Comparison of ENCODE assay signal across 8 mouse cellular contexts in genomic region chr19:23447221-23447987, GRCm38 (mm10). TPM values are rescaled to one million over a fixed set of nuclear protein-coding genes. Genes with fewer than 3 reads are reported as not detected.
DNase-seq lines count a peak whose midpoint lies in the region; ATAC-seq and TF ChIP-seq lines count a peak whose summit lies in the region.

No protein-coding gene starts in this region.

- no peaks in the 10 kb centered on the region for H3K9me3 ChIP-seq in limb, embryonic 13.5 days
- H3K9me3 ChIP-seq in midbrain, embryonic 10.5 days (replicated peaks), result no peaks in the 10 kb centered on the region
- no peaks in the 10 kb centered on the region for H3K9me3 ChIP-seq in stomach, postnatal 0 days (ENCODE audit: control insufficient read depth, low read length)

- H3K4me1 ChIP-seq in bone marrow, adult 2 months (ENCODE audit: control insufficient read depth, insufficient read depth, low read length), result no peaks in the 10 kb centered on the region; the same call in 1 of the 2 replicates
- H3K4me1 ChIP-seq in embryonic fibroblast, embryonic 13.5 days (ENCODE audit: control insufficient read depth, insufficient read depth, low read length), result peaks cover 4% of the 10 kb centered on the region
- peaks cover 24% of the 10 kb centered on the region for H3K4me1 ChIP-seq in limb, embryonic 13.5 days
- peaks cover 24% of the 10 kb centered on the region for H3K4me1 ChIP-seq in midbrain, embryonic 10.5 days
- no peaks in the 10 kb centered on the region; the same call in 1 of the 2 replicates for H3K4me1 ChIP-seq in stomach, postnatal 0 days (replicated peaks; ENCODE audit: control insufficient read depth, insufficient read depth)

- H3K36me3 ChIP-seq in limb, embryonic 13.5 days, result no peaks in the 10 kb centered on the region
- H3K36me3 ChIP-seq in midbrain, embryonic 10.5 days, result no peaks in the 10 kb centered on the region
- H3K36me3 ChIP-seq in stomach, postnatal 0 days (ENCODE audit: control insufficient read depth, insufficient read depth, low read length), result no peaks in the 10 kb centered on the region

- whole genome bisulfite sequencing in bone marrow, adult 2 months, result 1% methylated on average over 23 of the region's 23 CpGs
- WGBS in limb, embryonic 13.5 days, result 3% methylated on average over 23 of the region's 23 CpGs
- under 1% methylated on average over 23 of the region's 23 CpGs for WGBS in midbrain, embryonic 10.5 days
- WGBS in stomach, postnatal 0 days, result 4% methylated on average over 23 of the region's 23 CpGs

- H3K27me3 ChIP-seq in limb, embryonic 13.5 days, result 0 out of 2 replicates have a peak, but pooled peaks cover 3% of the 10 kb centered on the region
- H3K27me3 ChIP-seq in midbrain, embryonic 10.5 days (ENCODE audit: low read depth, poor library complexity, severe bottlenecking), result peaks cover 36% of the 10 kb centered on the region
- H3K27me3 ChIP-seq in stomach, postnatal 0 days (ENCODE audit: control insufficient read depth, insufficient read depth, low read length), result no peaks in the 10 kb centered on the region

- peak overlapping the region; percentile 65 for H3K9ac ChIP-seq in limb, embryonic 13.5 days
- H3K9ac ChIP-seq in stomach, postnatal 0 days (ENCODE audit: low read length), result peak overlapping the region; percentile 66

- H3K4me3 ChIP-seq in bone marrow, adult 2 months (replicated peaks; ENCODE audit: control insufficient read depth, low read depth, low read length), result peak overlapping the region; percentile 56
- H3K4me3 ChIP-seq in embryonic fibroblast, embryonic 13.5 days (ENCODE audit: insufficient read depth, low read length), result peak overlapping the region; percentile 50
- peak overlapping the region; percentile 50 for H3K4me3 ChIP-seq in limb, embryonic 13.5 days
- H3K4me3 ChIP-seq in midbrain, embryonic 10.5 days, result peak overlapping the region; percentile 63
- peak overlapping the region; percentile 52 for H3K4me3 ChIP-seq in stomach, postnatal 0 days (ENCODE audit: low read depth, low read length)

- intact Hi-C loops in heart, postnatal 25 days (cut with DNase I), result no loop called here
- intact Hi-C loops in heart, postnatal 14 days (cut with DNase I), result loop anchor here (5.0 kb wide), 1 partner anchor 75 kb away; no protein-coding TSS in a partner anchor

- TF ChIP-seq EP300 in stomach, postnatal 0 days (optimal IDR thresholded peaks at IDR 0.05), result no peak

- peak; percentile 19; the same call in 1 of the 2 replicates for TF ChIP-seq CTCF in bone marrow, adult 2 months (IDR thresholded peaks at IDR 0.05; ENCODE audit: control insufficient read depth, insufficient read depth, low read length)
- TF ChIP-seq CTCF in embryonic fibroblast, embryonic 13.5 days (IDR thresholded peaks at IDR 0.05; ENCODE audit: borderline replicate concordance, insufficient read depth, low read length), result peak; percentile 29; the same call in 1 of the 2 replicates
- TF ChIP-seq CTCF in stomach, postnatal 0 days (IDR thresholded peaks at IDR 0.05; ENCODE audit: low read depth), result peak; percentile 50

- no peak overlapping the region; the same call in 1 of the 2 replicates for H3K27ac ChIP-seq in bone marrow, adult 2 months (ENCODE audit: control insufficient read depth, insufficient read depth, low read depth, low read length, poor library complexity)
- no peak overlapping the region for H3K27ac ChIP-seq in embryonic fibroblast, embryonic 13.5 days (ENCODE audit: insufficient read depth, low read length)
- no peak overlapping the region for H3K27ac ChIP-seq in limb, embryonic 13.5 days
- peak overlapping the region; percentile 72 for H3K27ac ChIP-seq in midbrain, embryonic 10.5 days (replicated peaks)
- H3K27ac ChIP-seq in stomach, postnatal 0 days (replicated peaks), result peak overlapping the region; percentile 65; the same call in 1 of the 2 replicates

- peak; percentile 45 for ATAC-seq in limb, embryonic 13.5 days (ENCODE audit: low FRiP score, low read depth)
- ATAC-seq in stomach, postnatal 0 days (ENCODE audit: low FRiP score, low TSS enrichment), result peak; percentile 38

- peak; percentile 92 for DNase-seq in heart, adult 11 months
- DNase-seq in heart, postnatal 25 days (ENCODE audit: low spot score), result no peak
- peak; percentile 10 to 31 for DNase-seq in heart, postnatal 14 days
- peak; percentile 59 for DNase-seq in midbrain, embryonic 10.5 days (ENCODE audit: low spot score)
- peak; percentile 40 for DNase-seq in stomach, postnatal 0 days (ENCODE audit: low spot score)

- no peak for TF ChIP-seq POLR2A in bone marrow, adult 2 months (IDR thresholded peaks at IDR 0.05; ENCODE audit: borderline replicate concordance, control insufficient read depth, low read depth, low read length)
- TF ChIP-seq POLR2A in embryonic fibroblast, embryonic 13.5 days (IDR thresholded peaks at IDR 0.05; ENCODE audit: low read depth, low read length), result peak; percentile 39; the same call in 1 of the 2 replicates

- peak overlapping the region; percentile 97 for H3K4me2 ChIP-seq in limb, embryonic 13.5 days (replicated peaks)
- peak overlapping the region; percentile 93 for H3K4me2 ChIP-seq in stomach, postnatal 0 days (replicated peaks; ENCODE audit: low read depth)

RNA-seq across cellular contexts. Expression of gene Mamdc2, which starts 0.8 kb away (rescaled TPM):
- 1 to 10 TPM; 2.0 to 2.7 TPM for total RNA-seq in heart, postnatal 25 days (2021)
- 0.82 TPM in 1 of 2 replicates, not detected in the other for polyA plus RNA-seq in bone marrow, adult 2 months (2011; ENCODE audit: insufficient read depth, insufficient read length, low replicate concordance, missing spikeins)
- polyA plus RNA-seq in embryonic fibroblast, embryonic 13.5 days (2011; ENCODE audit: insufficient read length, low read depth, missing spikeins), result 19.3 and 21.7 TPM in 2 replicates
- total RNA-seq in heart, postnatal 14 days (2021), result 1 to 10 TPM; 3.3 to 3.9 TPM
- 1.9 and 2.0 TPM in 2 replicates for polyA plus RNA-seq in limb, embryonic 13.5 days (2015; fragmentation: Nextera tagmentation; extraction: Ambion mirVana)
- polyA plus RNA-seq in midbrain, embryonic 10.5 days (2016; fragmentation: Nextera tagmentation; extraction: Ambion mirVana), result 1.0 and 1.5 TPM in 2 replicates
- polyA plus RNA-seq in stomach, postnatal 0 days (2015; fragmentation: Nextera tagmentation; extraction: Ambion mirVana), result 3.9 and 5.1 TPM in 2 replicates

Comparison
In these comparisons a context has a peak if more than half of its experiments do, and no peak if none do; other contexts are left out.
1. H3K27ac ChIP-seq: peak in midbrain, embryonic 10.5 days (single experiment) and stomach, postnatal 0 days (single experiment); none in bone marrow, adult 2 months (single experiment), embryonic fibroblast, embryonic 13.5 days (single experiment) and limb, embryonic 13.5 days (single experiment).
2. Peak in every context shown above with its lines, with median percentiles within 50 percentile points of each other: H3K4me3 ChIP-seq and CTCF ChIP-seq.